Mouse (Mus musculus) MEL (cell line): ENCODE measurements around the gene Adipor2. TPM values are rescaled to one million over a fixed set of nuclear protein-coding genes. Genes with fewer than 3 reads are reported as not detected.
A peak's percentile ranks its signal among the peaks of the same experiment; 100 is the strongest.
"Not testable (repeated sequence)": the region's sequence is repeated elsewhere in the genome, so short reads cannot be mapped to it uniquely, and the experiment has no call there.

ENCODE experiments used
- DNase-seq: peaks from one replicate; pipeline ENCODE4 v3.0.0; 2011; ENCODE audit warnings: low read depth, low spot score
- H3K27ac ChIP-seq: 2 replicates; pipeline ENCODE4 v1.5.1; 2012; ENCODE audit warnings: low read depth, mild to moderate bottlenecking, control low read depth, low read length, moderate library complexity; ENCODE audit not compliant: control insufficient read depth
- H3K27me3 ChIP-seq, 2 experiments: fragments of 150-350 bp in 1 of 2; sonication (generic) in 1 of 2; 2 replicates each; pipeline ENCODE4 v1.6.1; 2012; ENCODE audit warnings: low read length in 2 of 2, mild to moderate bottlenecking in 2 of 2, improper control_type of control experiment in 1 of 2, moderate library complexity in 1 of 2; ENCODE audit not compliant: insufficient read depth in 2 of 2, control insufficient read depth in 1 of 2
- H3K36me3 ChIP-seq, 2 experiments: 2 replicates each; pipeline ENCODE4 v1.6.1; 2012 to 2014; ENCODE audit warnings: low read length in 2 of 2, improper control_type of control experiment in 1 of 2, inconsistent platforms in 1 of 2, mild to moderate bottlenecking in 1 of 2; ENCODE audit not compliant: insufficient read depth in 2 of 2, control insufficient read depth in 1 of 2
- H3K4me1 ChIP-seq, 2 experiments: fragments of 150-350 bp in 1 of 2; sonication (generic) in 1 of 2; 2 replicates each; pipeline ENCODE4 v1.6.1; 2012; ENCODE audit warnings: low read length in 2 of 2, improper control_type of control experiment in 1 of 2, mild to moderate bottlenecking in 1 of 2; ENCODE audit not compliant: insufficient read depth in 2 of 2, control insufficient read depth in 1 of 2
- H3K4me3 ChIP-seq, 2 experiments: fragments of 150-350 bp in 1 of 2; sonication (generic) in 1 of 2; 2 replicates each; pipeline ENCODE4 v1.5.1; 2012; ENCODE audit warnings: low read depth in 2 of 2, low read length in 2 of 2, mild to moderate bottlenecking in 2 of 2, moderate library complexity in 2 of 2, control low read depth in 1 of 2, improper control_type of control experiment in 1 of 2; ENCODE audit not compliant: control insufficient read depth in 1 of 2, insufficient read depth in 1 of 2
- H3K79me2 ChIP-seq: 2 replicates; pipeline ENCODE4 v1.6.1; 2012; ENCODE audit warnings: mild to moderate bottlenecking, low read length, moderate library complexity; ENCODE audit not compliant: control insufficient read depth, poor library complexity, insufficient read depth
- H3K9ac ChIP-seq: 2 replicates; pipeline ENCODE4 v1.6.1; 2012; ENCODE audit warnings: low read depth, mild to moderate bottlenecking, control low read depth, low read length, moderate library complexity; ENCODE audit not compliant: control insufficient read depth, poor library complexity, severe bottlenecking
- H3K9me3 ChIP-seq: fragments of 150-350 bp; sonication (generic); replicated peaks from 2 replicates; pipeline ENCODE4 v1.6.1; 2012; ENCODE audit warnings: mild to moderate bottlenecking, low read length, improper control_type of control experiment, moderate library complexity; ENCODE audit not compliant: insufficient read depth
- E2F4 ChIP-seq: IDR thresholded peaks from 2 replicates; pipeline ENCODE4 v1.6.1; 2011; ENCODE audit warnings: low read depth, low read length, improper control_type of control experiment, borderline replicate concordance
- ELF1 ChIP-seq: IDR thresholded peaks from 2 replicates; pipeline ENCODE4 v1.6.1; 2014; ENCODE audit warnings: low read depth, mild to moderate bottlenecking, inconsistent platforms, low read length, improper control_type of control experiment, moderate library complexity
- EP300 ChIP-seq, 2 experiments: IDR thresholded peaks; 2 replicates each; pipeline ENCODE4 v1.6.1; 2011; ENCODE audit warnings: improper control_type of control experiment in 2 of 2, low read length in 2 of 2, low read depth in 1 of 2, mild to moderate bottlenecking in 1 of 2
- ETS1 ChIP-seq: IDR thresholded peaks from 2 replicates; pipeline ENCODE4 v1.6.1; 2012; ENCODE audit warnings: low read depth, mild to moderate bottlenecking, inconsistent platforms, low read length, improper control_type of control experiment, moderate library complexity
- GATA1 ChIP-seq: IDR thresholded peaks from 2 replicates; pipeline ENCODE4 v1.6.1; 2011; ENCODE audit warnings: low read depth, low read length, improper control_type of control experiment
- JUND ChIP-seq: IDR thresholded peaks from 2 replicates; pipeline ENCODE4 v1.6.1; 2011; ENCODE audit warnings: low read depth, mild to moderate bottlenecking, improper control_type of control experiment, low read length
- MAFK ChIP-seq: IDR thresholded peaks from 2 replicates; pipeline ENCODE4 v1.6.1; 2011; ENCODE audit warnings: low read depth, mild to moderate bottlenecking, low read length, improper control_type of control experiment, borderline replicate concordance
- MEF2A ChIP-seq: IDR thresholded peaks from 2 replicates; pipeline ENCODE4 v1.6.1; 2014; ENCODE audit warnings: low read depth, mild to moderate bottlenecking, inconsistent platforms, low read length, improper control_type of control experiment; ENCODE audit not compliant: poor library complexity, insufficient replicate concordance, severe bottlenecking; ENCODE audit errors: extremely low read depth
- MXI1 ChIP-seq: IDR thresholded peaks from 2 replicates; pipeline ENCODE4 v1.6.1; 2011; ENCODE audit warnings: mild to moderate bottlenecking, low read depth, low read length, improper control_type of control experiment
- NELFE ChIP-seq: IDR thresholded peaks from 2 replicates; pipeline ENCODE4 v1.6.1; 2011; ENCODE audit warnings: low read depth, low read length, improper control_type of control experiment
- POLR2AphosphoS2 ChIP-seq: IDR thresholded peaks from 2 replicates; pipeline ENCODE4 v1.6.1; 2011; ENCODE audit warnings: low read length, improper control_type of control experiment
- POLR2AphosphoS5 ChIP-seq: IDR thresholded peaks from 2 replicates; pipeline ENCODE4 v1.6.1; 2012; ENCODE audit warnings: low read depth, borderline replicate concordance, mild to moderate bottlenecking, inconsistent platforms, low read length, moderate library complexity, mixed read lengths
- RAD21 ChIP-seq: IDR thresholded peaks from 2 replicates; pipeline ENCODE4 v1.6.1; 2011; ENCODE audit warnings: mild to moderate bottlenecking, low read depth, low read length, improper control_type of control experiment
- RCOR1 ChIP-seq: IDR thresholded peaks from 2 replicates; pipeline ENCODE4 v1.6.1; 2012; ENCODE audit warnings: low read depth, mild to moderate bottlenecking, inconsistent platforms, low read length, improper control_type of control experiment
- TAL1 ChIP-seq: IDR thresholded peaks from 2 replicates; pipeline ENCODE4 v1.6.1; 2012; ENCODE audit warnings: mild to moderate bottlenecking, inconsistent platforms, low read length, moderate library complexity, mixed read lengths
- TCF12 ChIP-seq: IDR thresholded peaks from 2 replicates; pipeline ENCODE4 v1.6.1; 2014; ENCODE audit warnings: low read depth, mild to moderate bottlenecking, inconsistent platforms, low read length, improper control_type of control experiment, moderate library complexity
- UBTF ChIP-seq: IDR thresholded peaks from 2 replicates; pipeline ENCODE4 v1.6.1; 2012; ENCODE audit warnings: low read depth, mild to moderate bottlenecking, inconsistent platforms, low read length, improper control_type of control experiment, moderate library complexity, borderline replicate concordance; ENCODE audit not compliant: insufficient read depth
- USF1 ChIP-seq: IDR thresholded peaks from 2 replicates; pipeline ENCODE4 v1.6.1; 2014; ENCODE audit warnings: low read depth, mild to moderate bottlenecking, inconsistent platforms, low read length, improper control_type of control experiment, moderate library complexity
- USF2 ChIP-seq, 2 experiments: IDR thresholded peaks; 2 replicates each; pipeline ENCODE4 v1.6.1; 2011 to 2012; ENCODE audit warnings: improper control_type of control experiment in 2 of 2, low read length in 2 of 2, borderline replicate concordance in 1 of 2, inconsistent platforms in 1 of 2, low read depth in 1 of 2, mild to moderate bottlenecking in 1 of 2; ENCODE audit not compliant: insufficient read depth in 1 of 2
- ZKSCAN1 ChIP-seq: IDR thresholded peaks from 2 replicates; pipeline ENCODE4 v1.6.1; 2012; ENCODE audit warnings: low read depth, mild to moderate bottlenecking, inconsistent platforms, low read length, improper control_type of control experiment, moderate library complexity
- ZNF384 ChIP-seq: IDR thresholded peaks from 2 replicates; pipeline ENCODE4 v1.6.1; 2012; ENCODE audit warnings: low read depth, mild to moderate bottlenecking, inconsistent platforms, low read length, improper control_type of control experiment
- polyA plus RNA-seq, 2 experiments: library from polyadenylated mRNA; stranded (reverse) in 1 of 2; unstranded in 1 of 2; fragments of >175 nt in 1 of 2; fragments of >200 nt in 1 of 2; gene quantifications; 2 replicates each; pipeline versions ENCODE4 v1.2.1 to v1.2.4; 2012; ENCODE audit warnings: low replicate concordance in 2 of 2, low read depth in 1 of 2; ENCODE audit not compliant: insufficient read length in 2 of 2, insufficient read depth in 1 of 2, missing spikeins in 1 of 2
- total RNA-seq: library from RNA; depleted of rRNA; stranded (reverse); fragments of 300-350 nt; gene quantifications from 2 replicates; pipeline ENCODE4 v1.2.3, GENCODE M21; 2012

Adipor2 gene
- total and polyA plus RNA-seq, 3 experiments: 37.6 to 41.3 TPM; not detected in 1

DNA sequence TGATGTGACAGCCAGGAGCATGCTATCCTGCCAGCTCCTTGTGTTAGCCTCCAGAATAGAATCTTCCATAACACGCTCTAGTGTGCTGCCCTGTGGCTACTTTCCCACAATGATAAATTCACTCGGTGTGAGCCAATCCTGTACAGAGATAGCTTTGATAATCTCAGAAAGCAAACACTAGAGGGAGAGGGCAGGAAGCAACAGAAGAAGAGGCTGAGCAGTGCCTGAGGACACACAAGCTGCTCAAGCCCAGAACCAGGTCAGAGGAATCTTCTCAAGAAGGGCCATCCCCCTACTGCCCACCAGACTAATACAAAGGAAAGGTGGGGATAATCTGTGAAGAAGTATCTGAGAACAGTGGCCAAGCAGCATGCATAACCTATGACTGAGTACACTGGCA, 50.1 kb downstream of the Adipor2 start (continued):
- TF ChIP-seq MEF2A: no peak

DNA sequence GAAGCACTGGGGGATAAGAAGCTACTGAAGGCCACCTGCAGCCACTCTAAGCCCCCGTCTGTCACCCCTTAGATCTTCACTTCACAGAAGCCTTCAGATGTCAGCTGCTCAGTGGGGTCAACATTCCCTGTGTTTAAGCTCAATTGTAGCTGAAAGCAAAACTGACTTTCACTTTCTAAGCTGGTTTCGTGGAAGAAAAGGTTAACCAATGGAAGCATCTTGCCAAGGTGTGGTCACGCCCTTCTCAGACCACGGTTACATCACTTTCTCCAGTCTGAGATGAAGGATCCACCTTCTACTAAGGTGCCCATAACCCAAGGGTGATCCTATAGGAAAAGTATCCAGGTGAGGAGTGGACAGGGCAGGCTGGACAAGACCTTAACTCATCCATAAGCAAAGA, 50.7 kb downstream of the Adipor2 start:
- not testable (repeated sequence) for H3K9me3 ChIP-seq, H3K9ac ChIP-seq, H3K4me3 ChIP-seq, H3K27me3 ChIP-seq, H3K79me2 ChIP-seq, H3K27ac ChIP-seq, H3K4me1 ChIP-seq, DNase-seq
- H3K36me3 ChIP-seq: peaks cover 12 to 28% of the 10 kb centered on the region in 2 experiments

DNA sequence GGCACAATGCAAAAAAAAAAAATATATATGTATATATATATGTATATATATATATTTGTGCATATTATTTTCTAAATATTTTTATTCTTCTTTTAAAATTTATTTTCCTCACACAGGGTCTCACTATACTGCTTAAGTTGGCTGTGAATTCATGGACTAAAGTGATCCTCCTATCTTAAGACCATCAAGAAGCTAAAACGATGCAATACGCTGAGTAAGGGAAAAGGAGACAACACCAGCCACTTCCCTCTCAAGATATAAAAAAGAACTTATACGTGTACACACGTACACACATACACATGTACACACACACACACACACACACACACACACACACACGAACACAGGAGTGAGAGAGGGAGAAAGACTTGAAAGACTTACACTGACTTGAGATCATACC, 53.9 kb downstream of the Adipor2 start:
- peaks cover 30 to 36% of the 10 kb centered on the region in 2 experiments for H3K36me3 ChIP-seq
- TF ChIP-seq MXI1 (no peak), NELFE (no peak), E2F4 (no peak), MEF2A (no peak), ELF1 (no peak), POLR2AphosphoS2 (no peak), JUND (no peak), ZNF384 (no peak), TCF12 (no peak), RAD21 (no peak), UBTF (no peak)
- H3K27me3 ChIP-seq: no peaks in the 10 kb centered on the region
- no peaks in the 10 kb centered on the region for H3K9me3 ChIP-seq
- no peak overlapping the region for H3K27ac ChIP-seq
- no peak for DNase-seq
- H3K4me3 ChIP-seq: no peak overlapping the region
- H3K9ac ChIP-seq: no peak overlapping the region
- no peaks in the 10 kb centered on the region for H3K79me2 ChIP-seq
- H3K4me1 ChIP-seq: peaks cover 18 to 22% of the 10 kb centered on the region in 2 experiments

DNA sequence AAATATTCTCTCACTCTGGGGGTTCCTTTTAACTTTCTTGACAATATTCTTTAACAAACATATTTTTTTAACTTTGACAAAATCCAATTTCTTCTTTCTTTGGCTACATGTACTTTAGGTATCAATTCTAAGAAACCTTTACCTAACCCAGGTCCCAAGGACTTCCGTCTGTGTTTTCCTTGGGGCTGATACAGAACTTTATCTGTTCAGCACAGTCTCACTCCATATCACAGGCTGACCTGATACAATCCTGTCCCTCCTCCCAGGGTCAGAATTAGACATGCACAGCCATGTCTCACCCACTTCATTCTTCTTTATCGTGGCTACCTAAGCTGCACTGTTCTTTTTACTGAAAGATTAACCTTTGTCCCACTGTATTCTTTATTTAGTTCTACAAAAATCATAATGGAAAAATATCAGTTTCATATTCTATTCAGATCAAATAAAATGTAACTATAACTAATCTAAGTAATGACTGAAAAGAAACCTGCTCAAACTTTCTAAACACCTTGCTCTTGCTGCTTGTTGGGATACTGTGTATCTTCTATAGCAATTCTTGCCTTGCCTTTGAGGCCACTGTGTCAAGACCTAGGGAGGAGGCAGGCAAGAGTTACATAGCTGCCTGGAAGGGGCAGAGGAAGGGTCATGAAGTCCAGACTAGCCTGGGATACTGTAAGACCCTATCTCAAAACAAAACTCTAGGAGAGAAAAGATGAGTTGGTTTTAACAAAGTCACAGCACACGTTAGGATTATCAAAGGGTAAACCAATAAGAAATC, 56.4 kb downstream of the Adipor2 start:
- H3K27ac ChIP-seq: peak overlapping the region; percentile 90
- H3K4me1 ChIP-seq: peaks cover 18 to 22% of the 10 kb centered on the region in 2 experiments
- no peak overlapping the region for H3K4me3 ChIP-seq
- H3K9ac ChIP-seq: 0 out of 2 replicates have a peak overlapping the region, but pooled peaks have one; percentile 35
- H3K79me2 ChIP-seq: no peaks in the 10 kb centered on the region
- H3K27me3 ChIP-seq: no peaks in the 10 kb centered on the region
- DNase-seq: peak; percentile 71
- no peaks in the 10 kb centered on the region for H3K9me3 ChIP-seq
- peaks cover 30 to 41% of the 10 kb centered on the region in 2 experiments for H3K36me3 ChIP-seq
- peak; percentile 80 for TF ChIP-seq RCOR1
- peak; percentile 98 for TF ChIP-seq TCF12
- TF ChIP-seq GATA1: peak; percentile 98
- TF ChIP-seq ETS1: peak; percentile 87
- no peak for TF ChIP-seq USF2 (IDR thresholded peaks at IDR 0.05; ENCODE audit: borderline replicate concordance in 1 of 2, insufficient read depth in 1 of 2, low read depth in 1 of 2, low read length in 2 of 2)
- TF ChIP-seq USF1: no peak
- peak; percentile 90 for TF ChIP-seq TAL1
- TF ChIP-seq ZNF384: no peak; the same call in 1 of the 2 replicates
- peak; percentile 91 to 96 for TF ChIP-seq EP300 (IDR thresholded peaks at IDR 0.05; ENCODE audit: low read depth in 1 of 2, low read length in 2 of 2)
- TF ChIP-seq POLR2AphosphoS5: no peak
- TF ChIP-seq RAD21: no peak
- TF ChIP-seq ELF1: 0 out of 2 replicates have a peak, but pooled peaks have one; percentile 27
- TF ChIP-seq MAFK: no peak; the same call in 1 of the 2 replicates
- TF ChIP-seq ZKSCAN1: no peak
